Mouse (Mus musculus): Measurements from ENCODE around the gene Akt2.

- no peak for TF ChIP-seq POLR2A (IDR thresholded peaks at IDR 0.05; ENCODE audit: borderline replicate concordance, extremely low read depth, low read depth, low read length)
- TF ChIP-seq CTCF (IDR thresholded peaks at IDR 0.05; ENCODE audit: insufficient read depth, low read length) = no peak
These were observed 30.4 kb upstream of the Akt2 start for GRCm38 (mm10) chr7:27560978-27561377.

All from lung, adult 2 months (tissue).